Mouse (Mus musculus) telencephalon, adult 2 months (tissue): ENCODE measurements around the gene Col1a1.
A peak's percentile ranks its signal among the peaks of the same experiment; 100 is the strongest.

Experiments
- DNase-seq: peaks from one replicate; pipeline ENCODE4 v3.0.0-alpha.2; 2011; ENCODE audit warnings: low read depth, low spot score

Gene Col1a1

DNA sequence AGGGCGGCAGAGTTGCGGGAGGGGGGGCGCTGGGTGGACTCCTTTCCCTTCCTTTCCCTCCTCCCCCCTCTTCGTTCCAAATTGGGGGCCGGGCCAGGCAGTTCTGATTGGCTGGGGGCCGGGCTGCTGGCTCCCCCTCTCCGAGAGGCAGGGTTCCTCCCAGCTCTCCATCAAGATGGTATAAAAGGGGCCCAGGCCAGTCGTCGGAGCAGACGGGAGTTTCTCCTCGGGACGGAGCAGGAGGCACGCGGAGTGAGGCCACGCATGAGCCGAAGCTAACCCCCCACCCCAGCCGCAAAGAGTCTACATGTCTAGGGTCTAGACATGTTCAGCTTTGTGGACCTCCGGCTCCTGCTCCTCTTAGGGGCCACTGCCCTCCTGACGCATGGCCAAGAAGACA, at the start of gene Col1a1:
Gene Col1a1 (plus strand): TSS at position 180 of the 400 bp plus-strand sequence.
- no peak for DNase-seq

DNA sequence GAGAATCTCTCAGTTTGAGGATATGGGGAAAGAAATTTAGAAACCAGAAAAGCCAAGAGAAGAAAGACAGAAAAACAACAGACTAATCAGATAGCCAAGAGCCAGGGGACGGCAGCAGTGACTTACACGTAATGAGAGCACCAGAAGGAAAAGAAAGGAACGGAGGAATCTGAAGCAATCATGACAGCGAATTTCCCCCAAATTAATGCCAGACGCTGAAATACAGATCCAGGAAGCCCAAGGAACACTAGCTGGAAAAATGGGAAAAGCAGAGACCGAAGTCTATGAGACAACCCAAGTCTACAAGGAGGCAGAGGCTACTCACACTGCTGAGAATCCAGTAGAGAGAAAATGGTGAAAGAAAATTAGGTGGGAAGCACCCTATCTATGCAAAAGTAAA, 44.9 kb upstream of the Col1a1 start:
- DNase-seq: no peak

DNA sequence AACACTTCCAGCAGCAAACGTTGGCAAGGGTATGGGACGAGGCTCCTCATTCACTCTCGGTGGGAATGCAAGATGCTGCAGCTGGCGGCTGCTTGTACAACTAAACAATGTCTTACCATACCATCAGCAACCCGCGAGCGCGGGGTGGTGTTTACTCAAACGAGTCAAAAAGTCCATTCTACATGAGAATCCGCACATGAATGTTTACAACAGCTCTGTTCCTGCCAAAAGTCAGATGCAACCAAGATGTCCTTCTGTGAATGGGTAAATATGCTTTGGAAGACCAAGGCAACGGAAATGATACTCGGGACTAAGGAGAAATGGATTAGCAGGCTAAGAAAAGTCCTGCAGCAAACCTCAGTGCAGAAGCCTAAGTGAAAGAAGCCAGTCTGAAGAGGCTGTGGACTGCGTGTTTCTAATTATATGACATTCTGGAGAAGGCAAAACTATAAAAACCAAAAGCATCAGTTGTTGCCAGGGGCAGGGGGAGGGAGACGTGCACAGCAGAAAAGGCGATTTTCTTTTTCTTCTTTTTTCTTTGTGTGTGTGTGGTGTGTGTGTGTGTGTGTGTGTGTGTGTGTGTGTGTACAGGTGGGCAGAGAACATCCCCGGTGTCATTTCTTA, 39.2 kb upstream of the Col1a1 start:
- no peak for DNase-seq

DNA sequence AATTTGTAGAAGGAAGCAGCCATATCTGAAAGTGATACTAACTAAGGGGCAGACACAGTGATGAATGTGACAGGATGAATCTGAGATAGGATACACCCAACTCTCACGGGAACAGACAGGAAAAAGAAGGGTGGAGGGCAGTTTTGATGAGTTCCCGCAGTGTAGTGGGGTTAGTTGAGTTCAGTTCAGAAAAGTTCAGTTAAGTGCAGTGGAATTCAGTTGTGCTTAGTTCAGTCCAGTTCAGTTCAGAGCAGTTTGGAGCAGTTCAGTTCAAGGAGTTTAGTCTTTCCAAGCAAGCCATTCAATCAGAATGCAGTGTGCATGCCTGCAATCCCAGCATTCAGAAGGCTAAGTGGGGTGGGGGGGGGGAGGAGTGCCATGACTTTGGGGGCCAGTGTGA, 34.8 kb upstream of the Col1a1 start:
- no peak for DNase-seq

DNA sequence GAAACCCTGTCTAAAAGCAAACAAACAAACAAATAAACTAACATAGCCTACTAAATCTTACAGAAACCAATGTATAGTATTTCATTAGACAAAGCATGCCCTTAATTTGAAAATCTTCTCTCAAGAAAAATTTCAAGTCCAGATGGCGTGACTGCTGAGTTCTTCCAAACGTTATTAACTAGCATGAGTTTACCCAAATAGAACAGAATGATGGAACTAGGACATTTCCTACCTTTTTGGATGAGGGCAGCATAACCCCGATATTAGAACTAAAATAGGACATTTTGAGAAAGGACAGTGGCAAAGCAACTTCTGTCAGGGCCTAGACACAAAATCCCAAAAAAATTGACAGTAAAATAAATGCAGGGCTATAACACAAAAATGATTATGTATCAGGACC, 31.7 kb upstream of the Col1a1 start:
- DNase-seq: no peak

DNA sequence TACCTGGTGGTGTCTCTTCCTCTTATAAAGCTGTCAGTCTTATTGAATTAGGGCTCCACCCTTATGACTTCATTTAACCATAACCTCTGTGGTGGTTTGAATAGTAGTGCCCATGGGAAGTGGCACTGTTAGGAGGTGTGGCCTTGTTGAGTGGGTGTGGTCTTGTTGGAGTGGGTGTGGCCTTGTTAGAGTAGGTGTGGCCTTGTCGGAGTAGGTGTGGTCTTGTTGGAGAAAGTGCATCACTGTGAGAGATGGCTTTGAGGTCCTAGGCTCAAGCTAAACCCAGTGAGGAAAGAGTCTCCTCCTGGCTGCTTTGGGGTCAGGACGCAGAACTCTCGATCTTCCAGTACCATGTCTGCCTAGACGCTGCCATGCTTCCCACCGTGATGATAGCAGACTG, 25.1 kb upstream of the Col1a1 start:
- DNase-seq: no peak

DNA sequence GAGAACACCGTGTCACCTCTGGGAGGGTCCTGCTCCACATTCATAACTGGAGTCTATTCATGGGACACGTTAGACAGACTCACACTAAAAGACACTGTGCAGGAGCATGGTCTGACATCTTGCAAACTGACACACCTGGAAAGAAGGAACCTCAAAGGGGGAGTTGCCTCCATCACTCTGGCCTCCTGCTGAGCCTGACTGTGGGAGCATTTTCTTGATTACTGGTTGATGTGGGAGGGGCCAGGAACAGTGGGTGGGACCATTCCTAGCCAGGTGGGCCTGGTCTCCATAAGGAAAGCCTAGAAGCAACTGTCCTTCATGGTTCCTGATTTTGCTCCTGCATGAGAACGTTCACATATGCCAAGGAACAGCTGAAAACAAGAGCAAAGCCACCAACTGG, 23.5 kb upstream of the Col1a1 start:
- no peak for DNase-seq

DNA sequence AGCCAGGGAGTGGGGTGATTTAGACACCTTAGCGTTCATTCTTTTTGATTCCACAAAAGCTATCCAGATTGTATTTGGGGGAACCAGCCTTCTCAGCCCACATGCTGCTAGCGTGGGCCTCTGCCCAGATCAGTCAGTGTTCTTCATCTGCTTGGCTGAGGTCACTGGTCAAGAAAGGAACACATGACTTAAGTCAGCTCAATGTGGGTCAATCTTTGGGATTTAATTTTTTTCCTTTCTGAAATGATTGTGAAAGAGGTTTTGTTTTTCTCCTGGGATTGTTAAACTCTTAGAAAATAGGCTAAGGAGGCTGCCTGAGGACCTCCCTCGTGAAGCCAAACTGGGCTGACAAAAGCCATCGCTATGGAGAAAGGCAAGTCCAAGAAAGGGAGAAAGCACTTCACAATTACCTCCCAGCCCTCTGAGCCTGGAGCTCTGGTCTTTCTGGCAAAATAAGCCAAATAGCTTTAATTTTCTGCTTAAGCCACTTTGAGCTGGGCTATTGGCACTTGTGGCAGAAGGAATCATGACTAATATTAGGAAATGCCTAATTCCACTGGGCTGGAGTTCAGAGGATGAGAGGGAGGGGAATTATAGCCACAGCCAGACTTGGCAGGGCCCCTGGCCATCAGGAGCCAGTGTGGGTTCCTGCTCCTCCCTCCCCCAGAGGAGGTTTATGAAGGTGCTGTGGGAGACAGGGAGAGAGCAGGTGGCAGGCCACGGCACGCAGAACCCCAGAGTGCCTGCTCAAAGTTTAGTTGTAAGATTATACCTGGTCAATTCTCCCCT, 22.5 kb upstream of the Col1a1 start:
- no peak for DNase-seq

DNA sequence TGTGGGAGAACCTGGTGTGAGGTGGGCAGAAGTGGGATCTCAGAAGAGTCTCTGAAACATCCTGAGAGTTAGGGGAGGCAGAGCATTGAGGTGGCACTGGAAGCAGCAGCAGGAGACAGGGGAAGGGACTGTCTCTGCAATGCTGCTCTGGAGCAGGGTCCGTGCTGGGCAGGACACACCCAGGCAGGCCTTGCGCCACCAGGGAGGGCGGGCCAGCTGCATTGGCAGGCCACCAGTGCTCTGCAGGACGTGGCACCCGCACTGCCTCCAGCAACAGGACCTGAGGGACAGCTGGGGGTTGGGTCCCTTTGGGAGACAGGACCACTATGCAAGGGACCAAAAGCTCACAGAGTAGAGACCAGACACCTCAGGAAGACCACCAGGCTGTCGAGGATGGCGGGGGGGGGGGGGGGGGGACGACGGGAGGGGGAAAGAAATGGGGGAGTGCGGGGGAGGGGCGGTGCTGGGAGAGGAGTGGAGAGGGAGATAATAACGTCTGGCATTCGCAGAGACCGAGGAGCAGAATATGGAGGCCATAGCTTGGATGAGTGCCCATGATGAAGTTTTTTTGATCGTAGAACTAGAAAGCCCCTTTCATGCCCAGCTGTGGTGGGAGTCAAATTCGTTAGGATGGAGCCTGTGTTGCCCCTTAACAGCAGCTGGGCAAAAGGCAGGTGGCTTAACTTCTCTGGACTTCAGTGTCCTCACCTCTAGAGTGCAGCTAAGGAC, 20.2 kb upstream of the Col1a1 start:
- DNase-seq: no peak

DNA sequence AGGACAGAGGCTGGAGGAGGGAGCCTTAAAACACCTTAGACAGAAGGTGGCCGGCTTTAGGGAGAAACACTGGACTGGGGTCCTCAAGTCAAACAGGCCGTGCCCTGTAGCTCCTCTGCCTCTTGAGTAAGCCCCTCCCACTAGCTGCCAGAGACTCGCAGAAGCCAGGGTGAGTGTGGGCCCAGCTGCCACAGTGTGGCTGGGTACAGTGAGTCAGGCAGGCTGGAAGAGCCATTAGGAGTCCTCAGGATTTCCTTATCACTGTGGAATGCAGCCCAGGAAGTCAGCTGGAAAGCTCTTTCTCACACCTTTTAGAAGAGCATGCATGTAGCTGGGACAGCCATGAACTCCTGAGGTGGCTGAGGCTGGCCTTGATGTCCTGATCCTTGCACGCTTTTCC, 19.5 kb upstream of the Col1a1 start:
- no peak for DNase-seq

DNA sequence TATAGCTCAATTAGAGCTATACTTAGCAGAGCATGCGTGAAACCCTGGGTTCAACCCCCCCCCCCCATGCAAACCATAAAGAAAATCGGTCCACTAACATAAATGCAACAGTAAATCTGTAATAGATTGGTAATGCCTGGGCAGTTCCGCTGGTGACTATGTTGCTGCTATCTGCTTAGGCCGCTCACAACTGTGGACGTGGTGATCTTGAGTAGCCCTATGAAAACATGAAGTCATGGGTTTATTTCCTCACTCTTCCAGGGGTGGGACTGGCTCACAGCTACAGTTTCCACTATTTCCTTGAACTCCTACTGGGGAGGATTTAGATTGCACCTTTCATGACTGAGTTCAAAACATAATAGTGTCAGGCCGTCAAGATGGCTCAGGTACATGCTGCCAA, 18.3 kb upstream of the Col1a1 start:
- DNase-seq: no peak

DNA sequence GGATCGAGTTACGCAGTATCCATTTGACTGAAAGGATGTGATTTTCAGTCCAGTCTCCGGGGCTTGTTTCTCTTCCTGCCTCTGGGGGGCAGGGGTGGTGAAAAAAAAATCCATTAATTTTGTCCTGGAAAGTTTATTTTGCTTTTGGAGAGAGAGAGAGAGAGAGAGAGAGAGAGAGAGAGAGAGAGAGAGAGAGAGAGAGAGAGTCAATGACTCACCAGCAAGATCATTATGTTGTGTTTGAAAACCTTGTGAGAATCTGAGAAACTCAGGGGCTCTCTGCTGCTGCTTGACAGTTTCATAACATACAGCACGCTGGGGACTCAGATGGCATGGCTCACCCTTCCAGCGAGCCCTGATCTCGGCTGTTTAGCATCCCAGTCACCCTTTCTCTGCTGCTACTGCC, 15.0 kb upstream of the Col1a1 start:
- DNase-seq: no peak

DNA sequence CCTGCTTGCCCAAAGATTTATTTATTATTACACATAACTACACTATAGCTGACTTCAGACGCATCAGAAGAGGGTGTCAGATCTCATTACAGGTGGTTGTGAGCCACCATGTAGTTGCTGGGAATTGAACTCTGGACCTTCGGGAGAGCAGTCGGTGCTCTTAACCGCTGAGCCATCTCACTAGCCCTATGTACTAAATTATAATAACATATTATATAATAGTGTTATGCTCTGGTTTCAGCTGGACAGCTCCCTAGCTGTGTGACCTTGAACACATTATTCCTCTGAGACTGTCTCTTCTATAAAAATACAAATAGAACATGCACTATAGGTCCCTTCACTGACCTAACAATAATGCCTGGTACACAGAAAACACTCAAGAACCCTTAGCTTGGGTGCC, 11.0 kb upstream of the Col1a1 start:
- no peak for DNase-seq

DNA sequence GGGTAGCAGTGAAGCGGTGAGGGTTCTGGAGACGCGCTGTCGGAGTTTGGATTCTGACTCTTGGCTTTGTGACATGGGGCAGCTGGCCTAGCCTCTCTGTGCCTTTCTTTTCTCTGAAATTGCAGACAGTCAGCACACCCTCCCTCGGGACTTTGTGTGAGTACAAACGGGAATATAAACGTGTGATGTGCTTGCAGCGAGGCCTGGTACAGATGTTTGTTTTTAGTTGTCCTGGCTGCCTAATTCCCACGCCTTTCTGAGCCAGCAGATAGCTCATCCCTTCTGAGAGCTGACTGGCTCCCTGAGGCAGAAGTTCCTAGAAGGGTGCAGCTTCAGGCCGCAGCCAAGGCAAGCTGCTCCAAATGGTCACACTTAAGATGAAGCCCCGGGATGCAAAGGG, 9.6 kb upstream of the Col1a1 start:
- DNase-seq: no peak

DNA sequence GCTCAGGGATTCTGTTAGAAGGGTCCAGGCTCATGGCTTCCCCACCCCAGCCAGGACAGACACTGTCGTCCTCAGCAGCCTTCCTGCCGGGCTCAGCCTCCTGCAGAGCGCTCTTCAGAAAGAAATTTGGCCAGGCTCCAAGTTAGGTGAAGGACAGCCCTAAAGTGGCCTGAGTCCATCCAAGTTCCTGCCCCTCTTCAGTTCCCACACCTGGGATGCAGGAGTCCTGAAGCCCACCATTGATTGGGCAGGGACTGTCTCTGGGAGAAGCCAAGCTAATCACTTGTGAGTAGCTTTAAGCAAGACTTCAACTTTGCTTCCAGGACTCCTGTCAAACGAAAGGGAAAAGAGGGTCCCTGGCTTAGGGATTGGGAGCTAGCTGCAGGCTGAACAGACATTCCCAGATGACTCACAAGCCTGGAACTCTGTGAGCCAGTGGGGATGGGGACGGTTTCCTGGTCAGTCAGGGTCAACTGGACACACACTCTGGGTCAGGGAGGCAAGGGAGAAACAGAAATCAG, 8.2 kb upstream of the Col1a1 start:
- no peak for DNase-seq

DNA sequence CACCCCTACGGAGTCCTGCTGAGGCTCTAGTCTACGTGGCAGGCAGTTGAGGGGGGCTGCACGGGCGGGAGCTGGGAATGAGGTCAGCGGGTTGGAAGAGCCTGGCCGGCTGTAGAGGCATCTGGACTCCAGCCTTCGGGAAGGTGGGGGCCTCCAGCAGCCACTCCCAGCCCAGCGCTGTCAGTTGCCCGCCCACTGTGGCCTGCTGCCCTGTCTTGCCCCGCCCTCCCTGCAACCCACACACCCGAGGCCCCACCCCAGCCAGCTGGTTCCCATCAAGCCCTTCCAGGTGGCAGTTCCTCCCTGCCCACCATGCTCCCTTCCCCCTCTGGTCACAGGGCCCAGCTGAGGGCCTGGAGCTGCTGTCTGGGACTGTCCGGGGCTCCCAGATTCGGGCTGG, 7.2 kb upstream of the Col1a1 start:
- no peak for DNase-seq

DNA sequence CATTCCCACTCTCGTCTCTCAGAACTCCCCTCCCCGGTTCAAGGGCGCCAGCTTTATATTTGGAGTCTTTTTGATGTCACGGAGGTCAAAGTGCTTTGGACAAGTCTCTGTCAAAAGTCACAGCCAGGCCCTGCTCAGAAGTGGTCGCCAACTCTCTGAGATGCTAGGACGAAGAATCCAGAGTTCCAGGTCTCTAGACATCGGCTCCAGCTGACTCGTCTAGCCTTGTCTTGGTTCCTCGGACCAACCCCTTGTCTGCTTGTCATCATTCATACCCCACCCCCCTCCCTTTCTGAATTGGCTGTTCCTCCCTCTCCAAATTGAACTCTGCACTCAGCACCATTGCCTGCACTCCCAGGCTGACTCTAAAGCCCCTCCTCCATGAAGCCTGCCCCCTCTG, 6.4 kb upstream of the Col1a1 start:
- DNase-seq: no peak

DNA sequence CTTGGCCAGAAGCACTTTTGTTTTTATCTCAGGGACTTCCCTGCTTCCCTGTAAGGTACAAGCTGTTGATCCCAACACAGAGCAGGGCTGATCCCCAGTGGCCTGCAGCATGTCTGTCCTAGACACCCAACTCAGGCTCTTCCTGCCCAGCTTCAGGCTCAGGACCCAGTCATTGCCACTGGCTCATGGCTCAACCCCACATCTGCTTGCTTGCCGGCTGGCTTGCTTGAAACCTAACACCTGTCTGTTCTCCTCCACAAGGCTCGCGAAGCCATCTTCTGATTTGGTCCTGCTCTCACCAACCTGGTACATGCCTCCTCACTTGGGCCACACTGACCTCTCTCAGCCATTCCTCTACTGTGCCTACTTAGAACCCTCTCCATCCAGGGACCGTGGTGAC, 5.9 kb upstream of the Col1a1 start:
- no peak for DNase-seq

DNA sequence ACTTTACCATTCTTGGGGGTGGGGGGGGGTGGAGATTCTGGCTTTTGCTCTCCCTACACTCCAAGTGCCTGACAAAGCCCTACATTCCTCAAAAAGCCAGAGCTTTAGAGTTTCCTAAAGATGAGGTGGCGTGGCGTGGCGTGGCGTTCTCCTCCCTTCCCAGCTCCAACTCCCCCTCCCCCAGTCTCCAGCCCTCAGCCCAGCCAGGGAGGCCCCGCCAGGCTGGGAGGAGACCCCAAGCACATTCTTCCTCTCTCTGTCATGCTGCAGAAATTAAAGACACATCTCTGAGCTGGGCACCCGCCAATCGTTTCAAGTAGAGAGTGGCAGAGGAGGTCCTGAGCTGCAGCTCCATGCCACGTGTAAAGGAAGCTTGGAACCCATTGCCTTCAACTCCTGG, 2.4 kb upstream of the Col1a1 start:
- DNase-seq: no peak

DNA sequence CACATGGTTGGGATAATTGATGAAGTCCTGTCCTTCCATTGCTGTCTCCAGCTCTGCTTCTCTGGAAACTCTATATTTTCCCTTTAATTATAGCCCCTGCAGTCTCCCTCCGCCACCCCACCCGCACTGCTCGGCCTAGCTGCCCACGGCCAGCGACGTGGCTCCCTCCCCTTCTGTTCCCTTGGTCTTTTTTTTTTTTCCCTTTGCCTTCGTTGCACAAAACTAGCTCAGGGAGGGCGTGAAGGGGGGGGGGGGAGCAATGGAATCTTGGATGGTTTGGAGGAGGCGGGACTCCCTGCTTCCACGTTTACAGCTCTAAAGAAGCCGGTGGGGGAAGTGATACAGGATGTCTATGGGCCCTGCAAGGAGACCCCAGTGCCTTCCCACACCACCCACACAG, 1.5 kb upstream of the Col1a1 start:
- no peak for DNase-seq

DNA sequence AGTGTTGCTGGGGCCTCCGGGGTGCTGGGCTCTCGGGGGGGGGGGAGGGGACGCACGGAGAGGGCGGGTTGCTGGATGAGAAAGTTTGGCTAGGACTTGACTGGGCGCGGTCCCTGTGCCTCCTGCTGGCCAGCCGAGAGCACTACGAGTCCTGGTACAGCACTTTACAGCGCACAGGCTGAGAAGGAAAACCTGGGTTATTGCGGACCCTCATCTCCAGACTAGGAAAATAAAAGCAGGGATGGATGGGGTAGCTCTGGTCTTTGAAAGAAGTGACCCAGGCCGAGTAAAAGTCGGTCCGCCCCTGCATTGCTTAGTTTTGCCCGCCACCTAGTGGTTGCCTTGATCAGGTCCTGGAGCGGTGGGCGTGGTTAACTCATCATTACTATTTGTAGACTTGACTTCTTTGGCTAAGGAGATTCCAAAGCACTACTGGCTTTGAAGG, 849 bp downstream of the Col1a1 start:
- peak; percentile 57 for DNase-seq

DNA sequence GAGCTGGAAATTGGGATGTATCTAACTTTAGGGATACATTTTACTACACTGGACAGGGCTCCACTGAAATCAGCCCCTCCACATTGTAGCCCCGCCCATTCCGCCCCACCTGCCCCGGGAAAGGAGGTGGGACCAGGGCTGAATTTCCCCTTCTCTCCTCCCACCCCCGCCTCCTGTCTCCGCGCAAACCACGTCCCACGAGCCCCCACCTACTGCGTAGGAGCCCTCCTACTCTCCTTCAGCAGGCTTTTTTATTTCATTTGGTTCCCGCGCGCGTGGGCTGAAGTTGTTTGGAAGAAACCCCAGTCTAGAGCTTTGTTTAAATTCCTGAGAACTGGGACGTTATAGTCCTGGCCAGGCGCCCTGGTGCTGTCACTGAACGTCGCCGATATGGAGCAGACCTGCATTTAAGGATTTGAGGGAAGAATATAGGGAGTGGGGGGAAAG, 1.3 kb downstream of the Col1a1 start:
- peak; percentile 70 for DNase-seq

DNA sequence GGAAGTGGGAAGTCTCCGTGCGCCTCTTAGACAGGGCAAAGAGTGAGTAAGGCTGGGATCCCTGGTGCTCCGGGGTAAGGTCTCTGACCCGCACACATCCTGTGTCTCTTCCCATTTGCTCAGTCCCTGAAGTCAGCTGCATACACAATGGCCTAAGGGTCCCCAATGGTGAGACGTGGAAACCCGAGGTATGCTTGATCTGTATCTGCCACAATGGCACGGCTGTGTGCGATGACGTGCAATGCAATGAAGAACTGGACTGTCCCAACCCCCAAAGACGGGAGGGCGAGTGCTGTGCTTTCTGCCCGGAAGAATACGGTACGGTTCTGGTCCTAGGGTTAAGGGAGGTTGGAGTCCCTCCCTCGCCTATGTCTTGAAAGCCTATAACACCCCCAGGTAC, 1.8 kb downstream of the Col1a1 start:
- no peak for DNase-seq
